Mouse (Mus musculus): ENCODE data around the gene Inpp5f. TPM values are rescaled to one million over a fixed set of nuclear protein-coding genes. Genes with fewer than 3 reads are reported as not detected.

Inpp5f gene
- polyA plus RNA-seq, 1 experiment from 2014 or later: 7.2 TPM

GRCm38 (mm10) chr7:128728738-128729137 lies 117.6 kb downstream of the Inpp5f start:
- H3K4me3 ChIP-seq (ENCODE audit: low read depth, low read length): no peak overlapping the region
- DNase-seq (no peak), ATAC-seq (peak; percentile 14; the same call in 1 of the 2 replicates)
- no peak overlapping the region; the same call in 1 of the 2 replicates for H3K4me2 ChIP-seq (ENCODE audit: low read depth, low read length)
- H3K27me3 ChIP-seq (ENCODE audit: insufficient read depth, low read length): no peaks in the 10 kb centered on the region
- WGBS (ENCODE audit: insufficient replicate concordance): 43% methylated on average over 10 of the region's 10 CpGs
- H3K9ac ChIP-seq (replicated peaks): 0 out of 2 replicates have a peak overlapping the region, but pooled peaks have one; percentile 21
- no peak for TF ChIP-seq EP300 (IDR thresholded peaks at IDR 0.05; ENCODE audit: low read depth)
- no peak for TF ChIP-seq CTCF (IDR thresholded peaks at IDR 0.05; ENCODE audit: low read depth)
- peaks cover 18% of the 10 kb centered on the region; the same call in 1 of the 2 replicates for H3K4me1 ChIP-seq (ENCODE audit: insufficient read depth)
- peaks cover 3% of the 10 kb centered on the region; the same call in 1 of the 2 replicates for H3K36me3 ChIP-seq (replicated peaks; ENCODE audit: insufficient read depth, low read length)
- no peak overlapping the region for H3K27ac ChIP-seq (ENCODE audit: low read depth)
- H3K9me3 ChIP-seq (ENCODE audit: low read length): no peaks in the 10 kb centered on the region

- H3K9ac ChIP-seq (replicated peaks): 0 out of 2 replicates have a peak overlapping the region, but pooled peaks have one; percentile 21
- H3K4me1 ChIP-seq (ENCODE audit: insufficient read depth): peaks cover 20% of the 10 kb centered on the region
- H3K27ac ChIP-seq (ENCODE audit: low read depth): no peak overlapping the region
- no peak for ATAC-seq
- no peak for TF ChIP-seq EP300 (IDR thresholded peaks at IDR 0.05; ENCODE audit: low read depth)
- no peak for TF ChIP-seq CTCF (IDR thresholded peaks at IDR 0.05; ENCODE audit: low read depth)
- no peaks in the 10 kb centered on the region for H3K27me3 ChIP-seq (ENCODE audit: insufficient read depth, low read length)
- 63% methylated on average over 2 of the region's 2 CpGs for WGBS (ENCODE audit: insufficient replicate concordance)
- DNase-seq: no peak
- no peaks in the 10 kb centered on the region; the same call in 1 of the 2 replicates for H3K36me3 ChIP-seq (replicated peaks; ENCODE audit: insufficient read depth, low read length)
- no peak overlapping the region for H3K4me2 ChIP-seq (ENCODE audit: low read depth, low read length)
- H3K9me3 ChIP-seq (ENCODE audit: low read length): no peaks in the 10 kb centered on the region
- H3K4me3 ChIP-seq (ENCODE audit: low read depth, low read length): no peak overlapping the region
These were observed 120.5 kb downstream of the Inpp5f start for GRCm38 (mm10) chr7:128731585-128731984.

- H3K9me3 ChIP-seq (ENCODE audit: low read length): no peaks in the 10 kb centered on the region
- peak overlapping the region; percentile 89 for H3K4me2 ChIP-seq (ENCODE audit: low read depth, low read length)
- DNase-seq (no peak), ATAC-seq (no peak)
- H3K4me3 ChIP-seq (ENCODE audit: low read depth, low read length): peak overlapping the region; percentile 97
- no peaks in the 10 kb centered on the region; the same call in 1 of the 2 replicates for H3K36me3 ChIP-seq (replicated peaks; ENCODE audit: insufficient read depth, low read length)
- no peak for TF ChIP-seq EP300 (IDR thresholded peaks at IDR 0.05; ENCODE audit: low read depth)
- no peak for TF ChIP-seq CTCF (IDR thresholded peaks at IDR 0.05; ENCODE audit: low read depth)
- peak overlapping the region; percentile 76 for H3K27ac ChIP-seq (ENCODE audit: low read depth)
- peaks cover 30% of the 10 kb centered on the region for H3K4me1 ChIP-seq (ENCODE audit: insufficient read depth)
- 23% methylated on average over 5 of the region's 5 CpGs for WGBS (ENCODE audit: insufficient replicate concordance)
- H3K9ac ChIP-seq (replicated peaks): peak overlapping the region; percentile 36
- no peaks in the 10 kb centered on the region for H3K27me3 ChIP-seq (ENCODE audit: insufficient read depth, low read length)
These were observed 126.9 kb downstream of the Inpp5f start for GRCm38 (mm10) chr7:128738041-128738440.

GRCm38 (mm10) chr7:128739116-128739461 lies 128.0 kb downstream of the Inpp5f start:
- peak overlapping the region; percentile 96 for H3K27ac ChIP-seq (ENCODE audit: low read depth)
- no peak for DNase-seq

GRCm38 (mm10) chr7:128739462-128740277 lies 128.5 kb downstream of the Inpp5f start:
- no peaks in the 10 kb centered on the region for H3K27me3 ChIP-seq (ENCODE audit: insufficient read depth, low read length)
- peak; percentile 73 for DNase-seq
- peak overlapping the region; percentile 95 for H3K9ac ChIP-seq (replicated peaks)
- TF ChIP-seq EP300 (IDR thresholded peaks at IDR 0.05; ENCODE audit: low read depth): no peak
- TF ChIP-seq CTCF (IDR thresholded peaks at IDR 0.05; ENCODE audit: low read depth): no peak
- WGBS (ENCODE audit: insufficient replicate concordance): under 1% methylated on average over 48 of the region's 80 CpGs
- ATAC-seq: peak; percentile 42
- H3K4me3 ChIP-seq (ENCODE audit: low read depth, low read length): peak overlapping the region; percentile 97
- peak overlapping the region; percentile 96 for H3K27ac ChIP-seq (ENCODE audit: low read depth)
- H3K36me3 ChIP-seq (replicated peaks; ENCODE audit: insufficient read depth, low read length): no peaks in the 10 kb centered on the region; the same call in 1 of the 2 replicates
- peak overlapping the region; percentile 89 for H3K4me2 ChIP-seq (ENCODE audit: low read depth, low read length)
- H3K4me1 ChIP-seq (ENCODE audit: insufficient read depth): peaks cover 36% of the 10 kb centered on the region
- no peaks in the 10 kb centered on the region for H3K9me3 ChIP-seq (ENCODE audit: low read length)

More at GRCm38 (mm10) chr7:128739116-128739461, 128.0 kb downstream of the Inpp5f start:
- H3K4me3 ChIP-seq (ENCODE audit: low read depth, low read length): peak overlapping the region; percentile 97
- peaks cover 31% of the 10 kb centered on the region for H3K4me1 ChIP-seq (ENCODE audit: insufficient read depth)
- WGBS (ENCODE audit: insufficient replicate concordance): 2% methylated on average over 15 of the region's 15 CpGs
- peak overlapping the region; percentile 89 for H3K4me2 ChIP-seq (ENCODE audit: low read depth, low read length)
- TF ChIP-seq CTCF (IDR thresholded peaks at IDR 0.05; ENCODE audit: low read depth) (no peak), EP300 (IDR thresholded peaks at IDR 0.05; ENCODE audit: low read depth) (no peak)
- H3K36me3 ChIP-seq (replicated peaks; ENCODE audit: insufficient read depth, low read length): no peaks in the 10 kb centered on the region; the same call in 1 of the 2 replicates
- ATAC-seq: no peak
- H3K9me3 ChIP-seq (ENCODE audit: low read length): no peaks in the 10 kb centered on the region
- peak overlapping the region; percentile 95 for H3K9ac ChIP-seq (replicated peaks)
- no peaks in the 10 kb centered on the region for H3K27me3 ChIP-seq (ENCODE audit: insufficient read depth, low read length)

- H3K4me3 ChIP-seq (ENCODE audit: low read depth, low read length): peak within 1 kb of the TSS; percentile 97
- ATAC-seq: peak; percentile 76
- no peaks in the 10 kb centered on the region for H3K36me3 ChIP-seq (replicated peaks; ENCODE audit: insufficient read depth, low read length)
- TF ChIP-seq CTCF (IDR thresholded peaks at IDR 0.05; ENCODE audit: low read depth) (no peak), EP300 (IDR thresholded peaks at IDR 0.05; ENCODE audit: low read depth) (peak; percentile 60; the same call in 1 of the 2 replicates)
- H3K9ac ChIP-seq (replicated peaks): peak within 1 kb of the TSS; percentile 95
- WGBS (ENCODE audit: insufficient replicate concordance): under 1% methylated on average over 31 of the region's 35 CpGs
- H3K4me2 ChIP-seq (ENCODE audit: low read depth, low read length): peak within 1 kb of the TSS; percentile 89
- H3K27ac ChIP-seq (ENCODE audit: low read depth): peak within 1 kb of the TSS; percentile 96
- H3K9me3 ChIP-seq (ENCODE audit: low read length): no peaks in the 10 kb centered on the region
- peaks cover 36% of the 10 kb centered on the region for H3K4me1 ChIP-seq (ENCODE audit: insufficient read depth)
- DNase-seq: peak; percentile 99
- H3K27me3 ChIP-seq (ENCODE audit: insufficient read depth, low read length): no peaks in the 10 kb centered on the region
These were observed 129.2 kb downstream of the Inpp5f start, which contains the start of gene Mcmbp for GRCm38 (mm10) chr7:128740334-128740733. TSS of gene Mcmbp (minus strand) at chr7:128740495.

Measured in liver, postnatal 0 days (tissue).